Mouse (Mus musculus) thymus, adult 18-20 months (tissue): Measurements from ENCODE around the gene BC048403.

ENCODE experiments used
- DNase-seq, 2 experiments: peaks; one replicate each; pipeline ENCODE4 v3.0.0; 2022; ENCODE audit warnings: mixed read lengths in 2 of 2

BC048403 gene

GRCm38 (mm10) chr10:121739548-121740505 is at the start of gene BC048403:
Gene BC048403 (plus strand): TSS chr10:121739937.
- peak; percentile 76 for DNase-seq

- no peak for DNase-seq
These were observed 46.7 kb upstream of the BC048403 start for GRCm38 (mm10) chr10:121692944-121693579.

- no peak for DNase-seq
These were observed 45.2 kb upstream of the BC048403 start for GRCm38 (mm10) chr10:121694567-121694966.

- no peak for DNase-seq
These were observed 38.2 kb upstream of the BC048403 start for GRCm38 (mm10) chr10:121701296-121702248.

GRCm38 (mm10) chr10:121703619-121704018 is 36.1 kb upstream of the BC048403 start:
- DNase-seq, result no peak

GRCm38 (mm10) chr10:121704871-121705270 is 34.9 kb upstream of the BC048403 start:
- no peak for DNase-seq

- DNase-seq, result no peak
These were observed 34.2 kb upstream of the BC048403 start for GRCm38 (mm10) chr10:121705399-121706163.

- DNase-seq, result no peak
These were observed 22.9 kb upstream of the BC048403 start for GRCm38 (mm10) chr10:121716862-121717261.

GRCm38 (mm10) chr10:121718896-121719585 is 20.7 kb upstream of the BC048403 start:
- DNase-seq, result no peak

- DNase-seq, result no peak
These were observed 19.0 kb upstream of the BC048403 start for GRCm38 (mm10) chr10:121720701-121721100.

GRCm38 (mm10) chr10:121726505-121726904 is 13.2 kb upstream of the BC048403 start:
- DNase-seq, result no peak

- no peak for DNase-seq
These were observed 12.6 kb upstream of the BC048403 start for GRCm38 (mm10) chr10:121727151-121727550.

GRCm38 (mm10) chr10:121728226-121728625 is 11.5 kb upstream of the BC048403 start:
- DNase-seq, result no peak

- no peak for DNase-seq
These were observed 8.6 kb upstream of the BC048403 start for GRCm38 (mm10) chr10:121731048-121731725.

GRCm38 (mm10) chr10:121732542-121732941 is 7.2 kb upstream of the BC048403 start:
- DNase-seq, result no peak

- no peak for DNase-seq
These were observed 2.5 kb upstream of the BC048403 start for GRCm38 (mm10) chr10:121737256-121737655.

- no peak for DNase-seq
These were observed 2.6 kb downstream of the BC048403 start for GRCm38 (mm10) chr10:121742336-121742735.

- no peak for DNase-seq
These were observed 10.4 kb downstream of the BC048403 start for GRCm38 (mm10) chr10:121750175-121750574.

GRCm38 (mm10) chr10:121754237-121754636 is 14.5 kb downstream of the BC048403 start:
- no peak for DNase-seq

- no peak for DNase-seq
These were observed 16.1 kb downstream of the BC048403 start for GRCm38 (mm10) chr10:121755822-121756221.

GRCm38 (mm10) chr10:121756677-121757076 is 16.9 kb downstream of the BC048403 start:
- DNase-seq, result no peak
